Mouse (Mus musculus) C2C12 (cell line): ENCODE data around the gene Trim27. TPM values are rescaled to one million over a fixed set of nuclear protein-coding genes. Genes with fewer than 3 reads are reported as not detected.

Source experiments
- H3K27me3 ChIP-seq: one replicate; pipeline ENCODE4 v1.6.1; 2011; ENCODE audit not compliant: control insufficient read depth, insufficient read depth, insufficient read length
- H3K36me3 ChIP-seq: one replicate; pipeline ENCODE4 v1.6.1; 2011; ENCODE audit not compliant: control insufficient read depth, insufficient read depth
- H3K4me3 ChIP-seq: one replicate; pipeline ENCODE4 v1.5.1; 2011; ENCODE audit warnings: mild to moderate bottlenecking, control low read depth; ENCODE audit not compliant: poor library complexity, insufficient read depth, severe bottlenecking
- H3K79me2 ChIP-seq: one replicate; pipeline ENCODE4 v1.6.1; 2011; ENCODE audit not compliant: control insufficient read depth, insufficient read depth
- H3K79me3 ChIP-seq: one replicate; pipeline ENCODE4 v1.6.1; 2011; ENCODE audit warnings: low read depth, control low read depth
- H3ac ChIP-seq: one replicate; pipeline ENCODE3; 2011; ENCODE audit warnings: low read depth; ENCODE audit not compliant: control insufficient read depth, insufficient read length
- CEBPB ChIP-seq: IDR thresholded peaks from one replicate; pipeline ENCODE4 v1.6.1; 2011; ENCODE audit warnings: low read depth, mild to moderate bottlenecking, control low read depth, moderate library complexity
- CTCF ChIP-seq: IDR thresholded peaks from one replicate; pipeline ENCODE4 v1.5.1; 2011; ENCODE audit not compliant: control insufficient read depth, insufficient read depth, insufficient read length
- FOSL1 ChIP-seq: IDR thresholded peaks from one replicate; pipeline ENCODE4 v1.8.0; 2011; ENCODE audit warnings: mild to moderate bottlenecking, low read length; ENCODE audit not compliant: poor library complexity, insufficient read depth, severe bottlenecking
- MAX ChIP-seq: IDR thresholded peaks from one replicate; pipeline ENCODE4 v1.6.1; 2011; ENCODE audit warnings: mild to moderate bottlenecking, control low read depth
- MYOD1 ChIP-seq: IDR thresholded peaks from one replicate; pipeline ENCODE4 v1.6.1; 2011; ENCODE audit warnings: low read depth; ENCODE audit not compliant: control insufficient read depth, insufficient read length
- MYOG ChIP-seq: IDR thresholded peaks from one replicate; pipeline ENCODE4 v1.6.1; 2011; ENCODE audit not compliant: control insufficient read depth, insufficient read length; ENCODE audit errors: extremely low read depth
- USF1 ChIP-seq: IDR thresholded peaks from one replicate; pipeline ENCODE4 v1.6.1; 2011; ENCODE audit warnings: low read depth, mild to moderate bottlenecking, control low read depth, moderate library complexity
- polyA plus RNA-seq: library from polyadenylated mRNA; unstranded; fragments of >200 nt; fragmentation: generic; extraction: Trizol; gene quantifications from one replicate; pipeline ENCODE4 v1.2.1, GENCODE M21; 2012; ENCODE audit warnings: missing spikeins

Trim27 gene
- polyA plus RNA-seq, 1 experiment: 105 TPM

DNA sequence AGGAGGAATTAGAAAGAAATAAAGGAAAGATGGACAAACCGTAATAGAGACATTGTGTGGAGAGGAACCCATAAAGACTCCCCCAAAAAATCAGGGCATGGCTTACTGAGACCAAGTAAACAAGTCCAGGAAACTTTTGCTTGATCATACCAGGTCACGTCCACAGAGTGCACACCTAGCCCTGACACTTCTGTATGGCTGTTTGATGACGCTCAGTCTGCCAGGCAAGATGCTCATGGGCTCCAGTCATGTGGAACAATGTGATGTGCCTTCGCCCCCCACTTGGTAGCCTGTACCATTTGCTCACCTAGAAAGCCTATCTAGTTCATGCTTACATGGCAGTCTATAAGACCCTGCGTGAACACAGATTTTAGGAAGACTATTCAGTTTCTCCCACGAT lies 3.8 kb downstream of the Trim27 start:
- Histone ChIP-seq H3ac (no peak overlapping the region), H3K79me2 (peaks cover 75% of the 10 kb centered on the region), H3K36me3 (peaks cover 62% of the 10 kb centered on the region), H3K79me3 (peaks cover 62% of the 10 kb centered on the region), H3K4me3 (no peak overlapping the region), H3K27me3 (no peaks in the 10 kb centered on the region)
- no peak for TF ChIP-seq MAX
- TF ChIP-seq CTCF: no peak
- TF ChIP-seq FOSL1: no peak
- no peak for TF ChIP-seq MYOG
- no peak for TF ChIP-seq USF1
- no peak for TF ChIP-seq CEBPB
- no peak for TF ChIP-seq MYOD1

DNA sequence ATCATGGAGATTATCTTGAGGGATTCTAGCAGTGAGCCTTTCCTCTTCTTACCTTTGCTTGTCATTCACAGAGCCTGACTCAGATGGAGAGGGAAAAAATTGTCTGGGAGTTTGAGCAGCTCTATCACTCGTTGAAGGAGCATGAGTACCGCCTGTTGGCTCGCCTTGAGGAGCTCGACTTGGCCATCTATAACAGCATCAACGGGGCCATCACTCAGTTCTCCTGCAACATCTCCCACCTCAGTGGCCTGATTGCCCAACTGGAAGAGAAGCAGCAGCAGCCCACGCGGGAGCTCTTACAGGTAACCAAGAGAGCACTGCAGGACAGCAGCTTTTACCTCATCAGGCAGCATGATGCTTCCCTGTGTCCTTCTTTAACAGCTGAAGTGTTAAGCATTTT lies 4.4 kb downstream of the Trim27 start:
- Histone ChIP-seq H3ac (no peak overlapping the region), H3K36me3 (peaks cover 68% of the 10 kb centered on the region), H3K79me2 (peaks cover 75% of the 10 kb centered on the region), H3K27me3 (no peaks in the 10 kb centered on the region), H3K79me3 (peaks cover 62% of the 10 kb centered on the region), H3K4me3 (no peak overlapping the region)
- TF ChIP-seq CEBPB: no peak
- no peak for TF ChIP-seq USF1
- TF ChIP-seq MYOD1: no peak
- TF ChIP-seq MAX: no peak
- TF ChIP-seq CTCF: no peak
- TF ChIP-seq FOSL1: no peak

GRCm38 (mm10) chr13:21185521-21185920 lies 6.3 kb downstream of the Trim27 start:
- Histone ChIP-seq H3K36me3 (peaks cover 87% of the 10 kb centered on the region), H3K27me3 (no peaks in the 10 kb centered on the region), H3K4me3 (no peak overlapping the region), H3K79me2 (peaks cover 69% of the 10 kb centered on the region), H3ac (no peak overlapping the region), H3K79me3 (peaks cover 59% of the 10 kb centered on the region)
- TF ChIP-seq MYOG (no peak), MAX (no peak), FOSL1 (no peak), CEBPB (no peak), MYOD1 (no peak), USF1 (no peak), CTCF (no peak)

GRCm38 (mm10) chr13:21195406-21196228 lies 16.4 kb downstream of the Trim27 start:
- H3K79me2 ChIP-seq: no peaks in the 10 kb centered on the region
- H3K27me3 ChIP-seq: no peaks in the 10 kb centered on the region
- H3K36me3 ChIP-seq: peaks cover 32% of the 10 kb centered on the region
- no peaks in the 10 kb centered on the region for H3K79me3 ChIP-seq
- no peak overlapping the region for H3K4me3 ChIP-seq
- no peak overlapping the region for H3ac ChIP-seq
- TF ChIP-seq USF1 (no peak), MYOG (no peak), FOSL1 (no peak), MAX (no peak), MYOD1 (no peak), CTCF (no peak)

DNA sequence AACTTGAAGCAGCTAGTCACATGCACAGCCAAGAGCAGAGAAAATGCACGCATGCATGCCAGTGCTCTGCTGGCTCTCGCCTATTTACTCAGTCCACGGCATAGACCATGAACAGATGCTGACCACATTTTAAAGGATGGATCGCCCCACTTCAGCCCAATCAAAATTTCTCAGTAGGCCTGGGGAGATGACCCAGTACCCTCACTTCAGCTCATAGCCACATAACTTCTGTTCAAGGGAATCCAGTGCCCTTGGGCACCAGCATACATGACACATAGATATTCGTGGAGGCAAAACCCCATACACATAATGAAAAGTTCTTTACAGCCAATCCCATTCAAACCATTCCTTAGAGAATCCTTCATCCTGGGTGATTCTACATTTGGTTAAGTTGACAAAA lies 18.5 kb downstream of the Trim27 start:
- no peaks in the 10 kb centered on the region for H3K79me3 ChIP-seq
- H3K27me3 ChIP-seq: no peaks in the 10 kb centered on the region
- no peaks in the 10 kb centered on the region for H3K79me2 ChIP-seq
- H3K4me3 ChIP-seq: no peak overlapping the region
- no peak overlapping the region for H3ac ChIP-seq
- TF ChIP-seq CEBPB (no peak), MYOD1 (no peak), FOSL1 (no peak), MYOG (no peak), CTCF (no peak), USF1 (no peak)
- H3K36me3 ChIP-seq: peaks cover 11% of the 10 kb centered on the region

DNA sequence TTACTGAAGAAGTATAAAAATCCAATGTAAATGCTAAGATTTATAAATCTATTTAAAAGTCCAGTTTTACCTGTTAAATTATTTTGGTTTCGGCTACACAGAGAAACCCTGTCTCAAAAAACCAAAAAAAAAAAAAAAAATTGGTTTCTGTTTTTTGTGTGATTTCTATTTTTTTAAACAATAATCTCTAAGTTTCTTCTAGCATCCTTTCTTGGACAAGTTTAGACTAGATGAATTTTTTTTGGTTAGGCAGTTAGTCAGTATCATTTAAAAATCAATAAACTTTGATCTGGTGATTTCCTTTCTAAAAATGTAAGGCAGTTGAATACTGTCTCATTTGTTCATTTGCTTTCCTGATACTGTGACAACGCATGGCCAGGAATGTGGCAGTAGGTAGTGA lies 19.1 kb downstream of the Trim27 start:
- no peaks in the 10 kb centered on the region for H3K79me2 ChIP-seq
- TF ChIP-seq USF1: no peak
- TF ChIP-seq CEBPB: no peak
- no peak for TF ChIP-seq FOSL1
- no peak for TF ChIP-seq CTCF
- TF ChIP-seq MYOG: no peak
- no peak for TF ChIP-seq MAX
- no peak for TF ChIP-seq MYOD1
- H3ac ChIP-seq: no peak overlapping the region
- H3K4me3 ChIP-seq: no peak overlapping the region
- peaks cover 5% of the 10 kb centered on the region for H3K36me3 ChIP-seq
- no peaks in the 10 kb centered on the region for H3K79me3 ChIP-seq
- no peaks in the 10 kb centered on the region for H3K27me3 ChIP-seq
